Mouse (Mus musculus) lung, adult 2 months (tissue): ENCODE results near the gene Pnrc1.

Source experiments
- CTCF ChIP-seq: fragments of 200-500 bp; IDR thresholded peaks from 2 replicates; pipeline ENCODE4 v1.5.1; 2011; ENCODE audit warnings: mild to moderate bottlenecking, low read length, control low read depth; ENCODE audit not compliant: insufficient read depth
- POLR2A ChIP-seq: fragments of 200-500 bp; IDR thresholded peaks from 2 replicates; pipeline ENCODE4 v1.6.1; 2011; ENCODE audit warnings: low read depth, mild to moderate bottlenecking, control low read depth, low read length, borderline replicate concordance; ENCODE audit errors: extremely low read depth

DNA sequence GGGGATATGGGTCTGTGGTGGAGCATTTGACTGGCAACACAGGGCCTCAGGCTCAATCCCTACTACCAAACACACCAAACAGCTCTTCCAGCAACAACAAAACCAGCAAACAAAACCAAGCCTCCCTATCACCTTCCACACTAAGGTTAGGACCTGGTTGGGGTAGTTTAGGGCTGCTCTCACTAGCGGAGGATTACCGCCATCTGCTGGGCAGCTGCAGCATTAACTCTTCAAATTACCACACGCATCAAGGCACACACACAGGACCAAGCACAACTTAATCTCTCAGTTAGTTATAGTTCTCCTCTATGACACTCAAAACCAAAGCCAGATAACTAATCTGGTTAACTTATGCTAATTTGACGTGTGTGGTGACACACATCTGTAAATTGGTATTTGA lies 85.3 kb downstream of the Pnrc1 start:
- TF ChIP-seq CTCF (peak; percentile 82), POLR2A (no peak)
